Mouse (Mus musculus) neural tube, embryonic 11.5 days (tissue): Measurements from ENCODE around the gene Gpr183. TPM values are rescaled to one million over a fixed set of nuclear protein-coding genes. Genes with fewer than 3 reads are reported as not detected.

ENCODE experiments used
- ATAC-seq: fragments of 200-750 bp; cut with Nextera tagmentation; 2 replicates; pipeline ENCODE4 v1.8.0; 2017; ENCODE audit warnings: moderate number of reproducible peaks, mild to moderate bottlenecking, moderate TSS enrichment, moderate library complexity; ENCODE audit not compliant: insufficient read depth, low FRiP score, low TSS enrichment
- DNase-seq: peaks from one replicate; pipeline ENCODE4 v3.0.0-alpha.2; 2015; ENCODE audit warnings: low spot score
- H3K27ac ChIP-seq: fragments of 300-500 bp; sonication (generic); 2 replicates; pipeline ENCODE4 v1.5.1; 2014; ENCODE audit warnings: low read depth, mild to moderate bottlenecking, low read length
- H3K27me3 ChIP-seq: fragments of 300-500 bp; sonication (generic); 2 replicates; pipeline ENCODE4 v1.6.1; 2014; ENCODE audit warnings: mild to moderate bottlenecking, low read length, mixed read lengths; ENCODE audit not compliant: control insufficient read depth, insufficient read depth
- H3K36me3 ChIP-seq: fragments of 300-500 bp; sonication (generic); 2 replicates; pipeline ENCODE4 v1.6.1; 2014; ENCODE audit warnings: mild to moderate bottlenecking, low read length, moderate library complexity, mixed read lengths; ENCODE audit not compliant: control insufficient read depth, insufficient read depth
- H3K4me1 ChIP-seq: fragments of 300-500 bp; sonication (generic); 2 replicates; pipeline ENCODE4 v1.6.1; 2014; ENCODE audit warnings: low read length, mixed read lengths; ENCODE audit not compliant: control insufficient read depth, insufficient read depth
- H3K4me2 ChIP-seq: fragments of 300-500 bp; sonication (generic); 2 replicates; pipeline ENCODE4 v1.6.1; 2014; ENCODE audit warnings: low read depth, mild to moderate bottlenecking, moderate library complexity
- H3K4me3 ChIP-seq: fragments of 300-500 bp; sonication (generic); 2 replicates; pipeline ENCODE4 v1.5.1; 2014; ENCODE audit warnings: low read depth, low read length
- H3K9ac ChIP-seq: fragments of 300-500 bp; sonication (generic); 2 replicates; pipeline ENCODE4 v1.6.1; 2014; ENCODE audit warnings: mild to moderate bottlenecking, low read length
- H3K9me3 ChIP-seq: fragments of 300-500 bp; sonication (generic); 2 replicates; pipeline ENCODE4 v1.6.1; 2016; ENCODE audit warnings: low read length; ENCODE audit not compliant: control insufficient read depth
- WGBS: fragments of 180-500 bp; shearing (Covaris S2); extraction: QIAGEN DNeasy Blood & Tissue Kit; methylation state at CpG from one replicate; pipeline ENCODE4 v1.1.7; 2014; 5-methylcytosine and 5-hydroxymethylcytosine counted together
- polyA plus RNA-seq: library from polyadenylated mRNA; unstranded; fragments of >200 nt; fragmentation: Nextera tagmentation; extraction: Ambion mirVana; gene quantifications from 2 replicates; pipeline ENCODE4 v1.2.1, GENCODE M21; 2014

The Gpr183 gene
- polyA plus RNA-seq, 1 experiment from 2014 or later = 3.5 TPM

DNA sequence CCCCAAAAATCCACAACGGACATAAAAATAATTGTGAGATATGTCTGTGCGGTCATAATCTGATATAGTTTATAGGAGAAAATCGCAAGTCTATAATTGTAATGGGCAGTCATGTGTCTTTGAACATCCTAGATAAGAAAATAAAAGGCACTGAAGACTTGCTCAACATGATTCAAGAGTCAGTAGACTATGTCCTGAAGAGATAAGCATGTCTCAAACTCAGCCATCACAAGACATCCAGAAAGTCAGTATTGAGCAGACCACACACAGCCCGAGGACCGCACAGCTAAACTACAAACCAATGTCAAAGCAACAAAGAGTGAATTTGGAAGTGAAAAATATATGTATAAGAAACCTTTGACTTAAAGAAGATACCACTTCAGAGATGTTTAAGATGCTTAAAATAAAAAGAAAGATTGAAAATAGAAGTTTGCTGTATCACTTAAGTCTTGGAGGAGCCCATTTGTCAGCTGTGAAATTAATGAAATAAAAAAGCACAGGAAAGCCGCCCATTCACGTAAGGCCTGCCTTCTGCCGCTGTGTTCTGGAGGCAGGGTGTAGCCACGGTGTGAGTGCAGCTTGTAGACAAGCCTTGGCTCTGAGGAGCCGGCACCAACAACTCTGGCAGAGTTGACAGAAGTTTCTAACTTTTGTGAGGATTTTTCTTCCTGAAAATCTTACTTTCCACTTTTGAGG is 7.7 kb downstream of the Gpr183 start:
- H3K4me2 ChIP-seq = no peak overlapping the region
- H3K4me1 ChIP-seq = no peaks in the 10 kb centered on the region
- no peak overlapping the region for H3K9ac ChIP-seq
- 96% methylated on average over 10 of the region's 10 CpGs for WGBS
- ATAC-seq (no peak), DNase-seq (no peak)
- H3K27me3 ChIP-seq = no peaks in the 10 kb centered on the region
- H3K9me3 ChIP-seq = no peaks in the 10 kb centered on the region
- H3K36me3 ChIP-seq = no peaks in the 10 kb centered on the region; the same call in 1 of the 2 replicates
- no peak overlapping the region for H3K4me3 ChIP-seq
- no peak overlapping the region for H3K27ac ChIP-seq

DNA sequence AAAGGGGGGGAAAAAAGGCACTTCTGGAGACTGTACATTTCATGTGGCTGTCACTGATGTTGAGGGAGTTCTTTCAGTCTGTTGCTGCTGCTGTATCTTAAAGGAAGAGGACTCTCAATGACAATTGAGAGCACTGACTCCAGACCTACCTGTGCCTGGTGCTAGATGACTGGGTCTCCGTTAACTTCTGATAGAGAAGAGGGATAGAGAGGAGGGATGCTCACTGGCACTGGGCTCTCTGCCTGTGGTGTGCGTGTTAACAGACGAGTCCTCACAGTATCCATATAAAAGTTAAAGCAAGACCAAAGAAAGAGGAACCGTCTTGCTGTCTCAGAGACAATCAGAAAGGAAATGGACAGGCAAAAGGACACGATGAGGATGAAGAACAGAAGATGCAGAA is 8.7 kb downstream of the Gpr183 start:
- 92% methylated on average over 5 of the region's 5 CpGs for WGBS

DNA sequence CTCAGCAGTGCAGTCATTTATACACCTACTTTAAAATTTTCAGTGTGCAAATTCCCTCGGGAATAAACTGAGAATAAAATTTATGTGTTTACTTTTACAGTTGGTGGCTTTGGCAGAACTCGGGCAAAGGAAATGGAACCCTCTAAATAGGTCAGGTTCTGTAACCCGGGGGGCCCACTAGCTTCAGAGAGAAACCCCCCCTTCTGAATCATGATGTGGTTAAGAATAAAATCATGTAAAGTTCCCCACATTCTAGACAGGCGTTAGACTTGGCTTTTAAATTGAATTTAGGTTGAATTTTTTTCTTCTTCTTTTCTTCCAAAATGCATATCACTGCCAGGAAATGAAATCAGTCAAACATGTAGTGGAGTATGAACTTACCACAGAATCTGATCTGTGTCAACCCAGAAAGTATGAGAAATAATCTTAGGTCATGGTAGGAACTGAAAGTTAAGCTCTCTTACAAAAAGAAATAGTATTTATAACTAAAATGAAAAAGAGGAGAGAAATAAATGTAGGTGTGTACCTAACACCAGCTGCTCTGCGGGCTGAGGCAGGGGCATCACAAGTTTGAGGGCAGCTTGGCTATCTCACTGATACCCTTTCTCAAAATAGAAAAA is 9.7 kb downstream of the Gpr183 start:
- H3K27me3 ChIP-seq = no peaks in the 10 kb centered on the region
- H3K9me3 ChIP-seq = no peaks in the 10 kb centered on the region
- no peak overlapping the region for H3K9ac ChIP-seq
- DNase-seq (no peak), ATAC-seq (no peak)
- 85% methylated on average over 5 of the region's 5 CpGs for WGBS
- no peak overlapping the region for H3K4me2 ChIP-seq
- H3K4me3 ChIP-seq = no peak overlapping the region
- H3K27ac ChIP-seq = no peak overlapping the region
- no peaks in the 10 kb centered on the region for H3K4me1 ChIP-seq
- H3K36me3 ChIP-seq = no peaks in the 10 kb centered on the region; the same call in 1 of the 2 replicates

More for the DNA sequence above, 8.7 kb downstream of the Gpr183 start:
- Histone ChIP-seq H3K27me3 (no peaks in the 10 kb centered on the region), H3K4me1 (no peaks in the 10 kb centered on the region), H3K9ac (no peak overlapping the region), H3K27ac (no peak overlapping the region), H3K36me3 (no peaks in the 10 kb centered on the region; the same call in 1 of the 2 replicates), H3K4me3 (no peak overlapping the region), H3K9me3 (no peaks in the 10 kb centered on the region), H3K4me2 (no peak overlapping the region)
- ATAC-seq (no peak), DNase-seq (no peak)

DNA sequence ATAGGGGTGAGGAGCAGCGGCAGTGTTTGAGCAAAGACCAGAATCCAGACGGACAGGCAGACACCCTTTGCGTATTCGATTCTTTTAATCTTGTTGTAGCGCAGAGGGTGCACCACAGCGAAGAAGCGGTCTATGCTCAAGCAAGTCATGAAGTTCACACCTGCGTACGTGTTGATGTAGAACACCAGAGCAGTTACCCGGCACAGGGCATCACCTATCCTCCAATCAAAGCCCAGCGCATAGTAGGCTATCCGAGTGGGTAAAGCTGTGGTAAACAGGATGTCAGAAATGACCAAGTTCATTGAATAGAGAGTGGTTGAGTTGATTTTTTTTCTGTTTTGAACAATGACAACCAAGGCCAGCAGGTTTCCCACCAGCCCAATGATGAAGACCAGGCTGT is 10.4 kb downstream of the Gpr183 start:
- H3K9me3 ChIP-seq = no peaks in the 10 kb centered on the region
- ATAC-seq (no peak), DNase-seq (no peak)
- H3K4me1 ChIP-seq = no peaks in the 10 kb centered on the region
- H3K4me3 ChIP-seq = no peak overlapping the region
- H3K4me2 ChIP-seq = no peak overlapping the region
- no peak overlapping the region for H3K9ac ChIP-seq
- no peaks in the 10 kb centered on the region; the same call in 1 of the 2 replicates for H3K36me3 ChIP-seq
- 97% methylated on average over 12 of the region's 12 CpGs for WGBS
- H3K27ac ChIP-seq = no peak overlapping the region
- H3K27me3 ChIP-seq = no peaks in the 10 kb centered on the region

DNA sequence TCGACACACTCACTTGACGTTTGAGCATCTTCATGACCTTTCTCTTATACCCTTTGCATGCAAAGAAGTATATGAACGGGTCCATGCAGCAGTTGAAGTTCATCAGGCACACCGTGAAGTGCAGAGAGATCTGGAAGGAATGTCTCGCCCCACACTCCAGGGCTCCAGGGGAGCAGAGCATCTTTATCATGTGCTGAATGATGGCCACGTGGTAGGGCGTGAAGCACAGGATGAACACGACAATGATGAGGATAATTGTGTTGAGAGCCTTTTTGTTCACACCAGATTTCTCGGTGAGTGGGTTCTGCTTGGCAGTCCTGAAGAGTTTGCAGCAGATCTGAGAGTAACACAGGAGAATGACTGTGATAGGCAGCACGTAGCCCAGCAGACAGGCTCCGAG is 10.9 kb downstream of the Gpr183 start:
- no peaks in the 10 kb centered on the region for H3K9me3 ChIP-seq
- no peak overlapping the region for H3K4me3 ChIP-seq
- WGBS = 95% methylated on average over 11 of the region's 11 CpGs
- H3K27ac ChIP-seq = no peak overlapping the region
- no peaks in the 10 kb centered on the region for H3K27me3 ChIP-seq
- H3K4me2 ChIP-seq = no peak overlapping the region
- ATAC-seq (no peak), DNase-seq (no peak)
- H3K4me1 ChIP-seq = no peaks in the 10 kb centered on the region
- no peak overlapping the region for H3K9ac ChIP-seq
- no peaks in the 10 kb centered on the region; the same call in 1 of the 2 replicates for H3K36me3 ChIP-seq

DNA sequence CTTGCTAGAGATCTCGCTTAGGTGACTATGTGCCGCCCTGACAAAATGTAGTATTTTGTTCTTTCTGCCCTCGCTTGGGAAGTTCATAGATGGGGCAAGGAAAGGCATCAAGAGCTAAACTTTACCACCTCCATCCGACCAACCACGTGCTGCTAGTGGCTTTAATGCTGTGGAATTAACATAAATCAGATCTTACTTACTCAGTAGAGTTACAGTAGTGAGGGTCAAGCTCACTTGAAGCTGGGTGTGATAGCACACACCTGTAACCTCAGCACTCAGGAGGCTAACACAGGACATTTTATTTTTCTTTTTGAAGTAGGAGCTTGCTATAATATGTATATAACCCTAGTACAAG is 13.0 kb downstream of the Gpr183 start:
- ATAC-seq (no peak), DNase-seq (no peak)
- H3K9ac ChIP-seq = no peak overlapping the region
- no peak overlapping the region for H3K4me2 ChIP-seq
- H3K27me3 ChIP-seq = no peaks in the 10 kb centered on the region
- H3K36me3 ChIP-seq = no peaks in the 10 kb centered on the region; the same call in 1 of the 2 replicates
- no peaks in the 10 kb centered on the region for H3K4me1 ChIP-seq
- H3K4me3 ChIP-seq = no peak overlapping the region
- 90% methylated on average over 5 of the region's 5 CpGs for WGBS
- H3K27ac ChIP-seq = no peak overlapping the region
- H3K9me3 ChIP-seq = no peaks in the 10 kb centered on the region

DNA sequence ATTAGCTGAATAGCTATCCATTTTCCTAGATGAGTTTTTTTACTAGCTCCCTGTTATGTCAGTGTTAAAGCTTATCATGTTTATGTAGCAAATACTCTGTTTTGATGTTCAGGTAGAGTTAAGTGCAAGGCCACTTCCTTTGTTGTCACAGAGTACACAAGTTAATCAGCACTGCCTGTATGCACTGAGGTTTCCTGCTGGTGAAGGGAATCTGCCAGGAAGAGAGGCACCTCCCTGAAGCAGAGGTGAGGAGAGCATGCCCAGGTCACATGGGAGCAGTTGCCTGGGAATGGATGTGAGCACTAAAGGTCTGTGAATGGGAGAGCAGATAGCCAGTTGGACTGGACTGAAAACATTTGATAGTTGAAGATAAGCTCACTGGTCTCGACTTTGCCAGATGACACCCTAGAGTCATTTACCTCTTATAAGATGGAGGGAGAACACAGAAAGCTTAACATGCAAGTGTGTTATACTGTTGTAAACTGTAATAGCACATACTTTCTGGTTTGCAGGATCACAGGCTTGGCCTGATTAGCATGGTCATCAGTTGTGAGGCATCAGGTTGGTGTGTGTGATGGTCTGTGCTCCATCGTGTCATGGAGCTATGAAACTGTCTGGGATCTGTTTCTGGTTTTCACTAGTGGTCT is 13.5 kb downstream of the Gpr183 start:
- ATAC-seq (no peak), DNase-seq (no peak)
- WGBS = 83% methylated on average over 2 of the region's 2 CpGs
- Histone ChIP-seq H3K27me3 (no peaks in the 10 kb centered on the region), H3K9ac (no peak overlapping the region), H3K9me3 (no peaks in the 10 kb centered on the region), H3K27ac (no peak overlapping the region), H3K4me2 (no peak overlapping the region), H3K4me1 (no peaks in the 10 kb centered on the region), H3K4me3 (no peak overlapping the region), H3K36me3 (no peaks in the 10 kb centered on the region; the same call in 1 of the 2 replicates)

DNA sequence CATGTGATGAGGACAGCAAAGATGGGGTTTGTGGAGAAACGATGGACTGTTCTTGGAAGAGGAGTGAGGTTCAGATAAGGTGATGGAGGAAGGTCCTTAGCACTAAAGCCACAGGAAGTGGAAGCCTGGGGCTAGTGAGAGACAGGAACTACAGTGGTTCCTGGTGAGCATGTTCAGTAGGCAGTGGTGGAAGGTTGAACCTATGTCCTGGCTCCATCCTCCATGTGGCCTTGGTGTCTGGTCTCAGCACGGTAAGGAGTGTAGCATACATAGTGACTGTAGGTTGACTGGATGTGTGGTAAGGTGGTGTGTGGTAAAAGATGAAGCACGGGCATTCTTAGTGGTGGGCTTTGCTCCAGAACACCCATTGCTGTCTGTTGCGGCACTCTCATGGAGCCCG is 15.1 kb downstream of the Gpr183 start:
- H3K4me1 ChIP-seq = no peaks in the 10 kb centered on the region
- H3K27me3 ChIP-seq = no peaks in the 10 kb centered on the region
- no peaks in the 10 kb centered on the region for H3K9me3 ChIP-seq
- no peak overlapping the region for H3K9ac ChIP-seq
- no peak overlapping the region for H3K4me2 ChIP-seq
- H3K27ac ChIP-seq = no peak overlapping the region
- H3K36me3 ChIP-seq = no peaks in the 10 kb centered on the region; the same call in 1 of the 2 replicates
- DNase-seq (no peak), ATAC-seq (no peak)
- H3K4me3 ChIP-seq = no peak overlapping the region
- 99% methylated on average over 5 of the region's 5 CpGs for WGBS

DNA sequence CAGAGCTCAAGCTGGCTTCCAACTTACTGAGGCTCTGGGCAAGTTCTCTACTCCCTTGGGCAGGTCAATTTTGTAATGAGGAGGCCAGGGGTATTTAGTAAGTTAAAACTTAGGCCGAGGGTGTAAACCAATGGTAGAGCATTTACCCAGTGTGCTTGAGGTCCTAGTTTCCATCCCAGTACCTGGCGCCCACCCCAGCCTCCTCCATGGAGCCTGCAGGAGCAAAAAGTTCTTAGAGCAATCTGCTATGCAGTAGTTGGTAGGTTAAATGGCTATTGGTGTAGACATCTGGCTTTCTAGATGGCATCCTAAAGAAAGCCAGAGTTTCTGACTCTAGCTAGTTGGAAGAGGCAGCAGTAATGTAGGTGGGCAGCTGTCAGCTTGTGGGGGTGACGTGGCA is 15.6 kb downstream of the Gpr183 start:
- no peaks in the 10 kb centered on the region for H3K27me3 ChIP-seq
- no peaks in the 10 kb centered on the region for H3K4me1 ChIP-seq
- no peaks in the 10 kb centered on the region for H3K36me3 ChIP-seq
- no peak overlapping the region for H3K27ac ChIP-seq
- no peaks in the 10 kb centered on the region for H3K9me3 ChIP-seq
- DNase-seq (no peak), ATAC-seq (no peak)
- H3K4me2 ChIP-seq = no peak overlapping the region
- H3K9ac ChIP-seq = no peak overlapping the region
- WGBS = 98% methylated on average over 3 of the region's 3 CpGs
- no peak overlapping the region for H3K4me3 ChIP-seq
